Mouse (Mus musculus) cerebellum, postnatal 25 days (tissue): ENCODE results near the gene Plek2.

Experiments used
- DNase-seq, 2 experiments: peaks; one replicate each; pipeline ENCODE4 v3.0.0; 2021; ENCODE audit warnings: mixed read lengths in 2 of 2

Gene Plek2

DNA sequence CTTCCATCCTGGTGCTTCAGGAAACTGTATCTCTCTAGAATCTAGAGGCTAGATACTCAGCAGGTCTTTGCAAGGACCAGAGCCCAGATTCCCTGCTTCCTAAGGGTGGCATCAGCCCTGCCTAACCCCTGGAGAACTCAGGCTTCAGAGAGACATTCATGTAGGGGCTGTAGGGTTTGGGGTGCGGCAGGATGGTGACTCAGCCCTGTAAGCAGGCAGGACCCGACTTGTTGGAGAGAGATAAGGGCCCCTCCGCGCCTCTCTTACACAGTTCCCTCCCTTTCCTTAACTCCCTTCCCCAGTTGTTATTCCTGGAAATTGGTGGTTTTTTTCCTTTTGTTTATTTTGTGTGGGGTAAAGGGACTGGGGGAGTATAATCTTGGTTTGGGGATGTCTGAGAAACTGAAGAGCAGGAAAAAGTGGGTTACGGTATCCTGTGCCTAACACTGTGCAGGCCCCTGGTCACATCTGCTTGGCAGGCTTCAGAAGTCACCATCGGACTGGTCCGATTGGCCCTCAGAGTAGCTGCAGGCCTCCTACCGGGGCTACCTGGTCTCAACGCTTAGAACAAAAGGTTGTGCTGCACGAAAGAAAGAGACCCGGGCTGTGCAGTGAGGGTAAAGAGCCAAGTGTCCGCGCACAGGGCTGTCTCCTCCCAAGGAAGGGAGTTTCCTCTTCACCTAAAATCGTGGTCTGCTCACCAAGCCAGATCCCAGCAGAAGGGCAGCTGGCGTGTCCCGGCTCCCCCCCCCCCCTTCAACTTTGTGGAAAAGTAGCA, 4.1 kb upstream of the Plek2 start:
- DNase-seq, result no peak

DNA sequence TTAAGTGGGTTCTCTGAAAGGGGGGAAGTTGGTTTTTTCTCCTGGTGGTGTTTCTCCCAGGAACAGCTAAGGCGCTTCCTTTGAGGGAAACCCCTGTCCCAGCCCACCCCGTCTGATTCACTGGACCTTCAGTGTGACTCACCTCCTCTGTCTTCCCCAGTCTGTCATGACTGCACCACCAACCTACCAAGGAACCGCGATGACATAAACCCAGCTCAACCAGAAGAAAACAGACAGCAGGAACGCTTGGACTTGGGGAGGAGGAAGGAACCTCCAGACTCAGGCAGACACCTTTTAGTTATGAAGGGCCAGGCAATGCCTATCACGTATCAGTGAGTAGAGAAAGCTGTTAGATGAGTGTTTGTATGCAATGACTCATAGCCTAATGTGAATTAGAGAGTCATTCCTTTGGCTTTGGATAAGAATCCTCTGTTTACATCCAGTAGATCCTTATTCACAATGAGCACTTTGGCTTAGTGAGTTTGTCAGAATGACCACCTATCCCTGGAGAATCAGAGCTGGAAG, 1.4 kb upstream of the Plek2 start:
- DNase-seq, result no peak

DNA sequence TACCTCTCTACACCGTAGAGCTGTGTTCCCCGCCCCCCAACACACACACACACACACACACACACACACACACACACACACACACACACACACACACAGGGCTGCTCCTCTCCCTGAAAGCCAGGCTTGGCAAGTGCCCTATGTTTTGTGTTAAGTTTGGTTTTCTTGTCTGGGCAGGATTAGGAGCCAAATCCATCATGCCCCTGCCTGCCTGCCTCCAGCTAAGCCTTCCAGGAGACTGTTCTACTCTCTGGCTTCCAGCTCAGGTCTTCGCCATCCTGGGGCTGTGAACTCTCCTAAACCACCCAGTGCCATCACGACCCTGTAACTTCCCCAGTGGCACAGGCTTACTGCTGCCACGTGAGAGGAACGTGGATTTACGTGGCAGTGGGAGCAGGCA, 2.3 kb downstream of the Plek2 start:
- DNase-seq, result no peak

DNA sequence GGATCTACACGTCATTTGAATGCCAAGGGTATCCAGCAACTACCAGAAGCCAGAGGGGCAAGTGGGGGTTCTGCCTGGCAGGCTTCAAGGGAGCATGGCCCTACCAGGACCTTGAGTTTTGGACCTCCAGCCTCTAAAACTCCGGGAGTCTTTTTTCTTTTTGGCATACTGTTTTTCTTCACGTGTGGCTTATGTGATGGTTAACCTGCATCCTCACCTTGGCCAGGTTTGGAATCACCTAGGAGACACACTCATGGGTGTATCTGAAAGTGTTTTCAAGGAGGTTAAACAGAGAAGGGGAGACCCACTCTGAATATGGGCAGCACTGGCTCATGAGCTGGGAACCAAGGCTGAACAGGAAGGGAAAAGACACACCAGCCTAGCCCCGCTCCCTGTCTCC, 3.5 kb downstream of the Plek2 start:
- DNase-seq, result no peak

DNA sequence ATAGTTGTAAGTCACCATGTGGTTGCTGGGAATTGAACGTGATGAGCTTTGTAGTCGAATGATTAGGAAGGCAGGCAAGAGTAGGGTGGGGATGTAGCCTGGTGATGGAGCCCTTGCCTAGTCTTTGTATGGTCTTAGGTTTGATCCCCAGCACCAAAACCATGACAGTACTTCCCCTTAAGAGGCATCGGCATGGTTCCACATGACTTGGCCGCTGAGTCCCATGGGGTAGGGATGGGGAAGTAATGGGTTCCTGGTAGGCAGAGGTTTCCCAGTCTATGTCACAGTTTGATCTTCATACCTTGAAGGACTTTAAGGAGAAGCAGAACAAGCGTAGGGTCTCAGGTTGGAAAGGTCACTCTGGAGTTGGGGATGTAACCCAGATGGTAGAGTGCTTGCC, 5.3 kb downstream of the Plek2 start:
- DNase-seq, result no peak

DNA sequence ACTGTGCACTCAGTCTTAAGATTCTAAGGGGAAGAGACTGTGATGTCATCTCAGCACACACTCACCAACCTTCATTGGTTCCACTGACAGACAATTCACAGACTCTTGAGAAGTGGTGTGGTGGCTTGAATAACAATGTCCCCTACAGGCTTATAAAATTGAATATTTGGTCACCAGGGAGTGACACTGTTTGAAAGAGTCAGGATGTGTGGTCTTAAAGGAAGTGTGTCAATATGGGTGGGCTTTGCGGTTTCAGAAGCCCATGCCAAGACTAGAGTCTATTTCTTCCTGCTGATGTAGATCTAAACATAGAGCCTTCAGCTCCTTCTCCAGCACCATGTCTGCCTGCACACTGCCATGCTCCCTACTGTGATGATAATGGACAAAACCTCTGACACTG, 8.9 kb downstream of the Plek2 start:
- no peak for DNase-seq

DNA sequence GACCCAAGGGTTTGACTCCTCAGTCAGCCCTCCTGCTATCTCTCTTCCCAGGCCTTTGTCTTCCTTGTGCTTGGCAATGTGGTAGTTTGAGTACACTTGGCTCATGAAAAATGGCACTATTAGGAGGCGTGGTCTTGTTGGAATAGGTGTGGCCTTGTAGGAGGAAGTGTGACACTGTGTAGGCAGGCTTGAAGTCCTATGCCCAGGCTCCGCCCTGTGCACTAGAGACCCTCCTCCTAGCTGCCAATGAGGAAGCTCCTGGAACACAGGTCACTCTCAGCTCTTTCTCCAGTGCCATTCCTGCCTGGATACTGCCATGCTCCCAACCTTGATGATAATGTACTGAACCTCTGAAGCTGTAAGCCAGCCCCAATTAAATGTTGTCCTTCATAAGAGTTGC, 15.6 kb downstream of the Plek2 start:
- no peak for DNase-seq

DNA sequence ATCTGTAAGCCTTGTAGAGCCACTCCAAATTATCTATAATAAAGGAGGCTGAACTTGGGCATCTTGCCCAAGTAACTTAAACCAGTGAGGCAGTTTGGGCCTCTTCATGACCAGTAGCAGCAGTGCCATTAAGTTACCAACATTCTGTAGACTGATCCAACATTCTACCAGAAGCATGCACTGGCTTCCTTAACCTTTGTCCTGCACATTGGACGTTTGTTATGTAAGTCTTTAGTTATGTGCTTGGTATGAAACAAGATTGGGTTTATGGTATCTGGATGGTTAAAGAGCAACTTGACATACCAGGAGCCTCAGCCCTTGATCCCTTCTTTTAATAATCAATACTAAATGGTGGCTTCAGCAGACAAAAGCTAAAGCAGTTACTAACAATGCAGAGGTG, 16.7 kb downstream of the Plek2 start:
- DNase-seq, result no peak

DNA sequence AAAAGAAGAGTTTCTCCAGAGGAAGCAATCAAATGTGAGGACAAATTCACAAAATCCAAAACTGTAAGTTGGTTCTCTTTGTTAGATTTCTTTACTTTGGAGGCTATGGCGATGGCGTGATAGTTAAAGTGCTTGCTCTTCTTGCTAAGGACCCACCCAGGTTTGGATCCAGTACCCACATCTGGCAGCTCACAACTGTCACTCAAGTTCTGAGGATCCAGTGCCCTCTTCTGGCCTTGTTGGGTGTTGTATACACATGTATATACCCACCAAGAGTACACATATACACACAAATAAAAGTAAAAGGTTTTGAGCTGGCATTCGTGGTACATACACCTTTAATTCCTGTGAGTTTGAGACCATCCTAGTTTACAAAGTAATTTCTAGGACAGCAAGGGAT, 32.2 kb downstream of the Plek2 start:
- DNase-seq, result no peak

DNA sequence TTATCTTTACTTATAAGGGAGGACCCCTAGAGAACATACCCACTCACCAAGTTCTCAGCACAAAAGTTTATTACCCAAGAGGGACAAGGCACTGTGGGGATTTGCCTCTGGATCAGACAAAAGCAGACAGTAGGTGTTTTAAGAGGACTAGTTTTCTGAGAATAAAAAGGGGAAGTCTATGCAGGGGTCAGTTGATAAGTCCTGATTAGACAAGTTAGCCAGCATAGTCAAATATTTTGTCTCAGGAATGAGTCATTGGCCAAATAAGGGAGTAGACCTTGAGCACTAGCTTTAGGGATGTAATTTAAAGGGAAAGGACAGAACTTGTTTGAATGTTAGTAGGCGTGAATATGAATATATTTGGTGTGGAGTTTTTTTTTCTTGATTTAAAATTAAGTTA, 38.6 kb downstream of the Plek2 start:
- no peak for DNase-seq

DNA sequence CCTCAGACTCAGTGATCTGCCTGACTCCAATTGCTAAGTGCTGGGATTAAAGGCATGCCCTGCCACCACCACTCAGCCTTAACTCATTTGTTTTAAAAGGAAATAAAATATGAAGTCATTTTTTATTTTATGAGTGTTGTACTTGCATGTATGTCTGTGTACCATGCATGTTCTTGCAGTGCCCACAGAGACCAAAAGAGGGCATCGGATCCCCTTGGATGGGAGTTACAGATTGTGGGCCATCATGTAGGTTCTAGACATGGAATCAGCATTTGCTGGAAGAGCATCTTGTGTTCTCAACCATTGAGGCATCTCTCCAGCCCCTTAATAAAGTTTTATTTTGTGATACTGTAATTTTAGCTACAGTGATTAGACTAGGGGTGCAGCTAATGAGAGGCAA, 41.3 kb downstream of the Plek2 start:
- peak; percentile 12 to 31 for DNase-seq

DNA sequence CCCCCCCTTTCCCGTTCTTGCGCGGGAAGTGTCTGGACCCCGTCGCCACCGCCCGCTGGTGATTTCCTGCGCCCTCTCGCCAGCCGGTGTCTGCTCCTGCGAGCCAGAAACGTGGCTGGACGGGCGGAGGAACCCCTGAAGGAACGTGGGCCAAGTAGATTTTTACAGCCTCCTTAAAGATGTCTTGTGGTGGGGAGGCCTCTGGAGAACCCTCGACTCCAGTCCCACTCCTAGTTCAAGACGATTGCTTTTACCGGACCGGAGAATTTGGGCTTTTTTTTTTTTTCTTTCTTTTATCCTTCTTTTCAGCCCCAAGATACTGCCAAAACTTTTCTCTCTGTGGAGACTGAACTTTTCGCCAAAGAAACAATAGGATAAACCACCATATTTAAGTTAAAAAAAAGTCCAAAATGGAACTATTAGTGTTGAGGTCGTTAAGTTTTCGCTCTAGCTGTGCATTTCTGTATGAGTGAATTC, 44.5 kb downstream of the Plek2 start:
- DNase-seq, result no peak

DNA sequence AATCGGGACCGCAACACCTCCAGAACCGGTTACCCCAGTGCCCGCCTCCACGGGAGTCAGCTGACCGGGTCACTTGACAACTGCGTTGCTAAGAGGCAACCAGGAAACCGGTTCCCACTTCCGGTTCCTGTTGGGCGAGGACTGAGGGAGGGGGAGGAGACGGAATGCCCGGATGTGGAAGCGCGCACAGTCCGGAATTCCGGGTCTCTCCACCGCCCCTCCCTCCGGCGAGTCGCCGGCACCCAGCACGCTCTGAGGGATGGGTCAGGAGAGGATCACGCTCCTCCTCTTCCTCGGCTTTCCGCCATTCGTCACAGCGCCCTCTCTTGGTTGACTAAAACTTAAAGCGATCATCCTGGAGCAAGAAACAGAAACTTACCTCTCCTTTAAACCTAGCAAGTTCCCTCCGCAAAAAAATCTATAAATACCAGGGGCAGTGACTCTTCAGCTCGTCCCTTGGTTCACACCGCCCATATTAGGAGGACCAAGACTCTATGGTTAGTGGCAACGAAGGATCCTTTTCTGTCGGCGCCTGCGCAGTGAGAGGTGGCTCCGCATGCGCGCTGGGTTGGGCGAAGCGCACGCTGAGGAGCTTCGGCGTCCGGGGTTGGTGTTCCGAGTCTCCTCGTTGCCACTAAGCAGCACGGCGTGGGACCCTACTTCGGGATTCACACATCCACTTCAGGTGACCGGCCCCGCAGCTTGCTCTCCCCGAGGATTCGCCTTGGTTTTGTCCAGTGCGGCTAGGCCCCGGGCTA, 45.1 kb downstream of the Plek2 start, which contains the start of the genes Atp6v1d and Eif2s1:
Atp6v1d (minus strand) TSS at position 143 of the 758 bp plus-strand sequence.
Eif2s1 (plus strand) TSS at position 324 of the 758 bp plus-strand sequence.
- DNase-seq, result peak; percentile 98 to 99

DNA sequence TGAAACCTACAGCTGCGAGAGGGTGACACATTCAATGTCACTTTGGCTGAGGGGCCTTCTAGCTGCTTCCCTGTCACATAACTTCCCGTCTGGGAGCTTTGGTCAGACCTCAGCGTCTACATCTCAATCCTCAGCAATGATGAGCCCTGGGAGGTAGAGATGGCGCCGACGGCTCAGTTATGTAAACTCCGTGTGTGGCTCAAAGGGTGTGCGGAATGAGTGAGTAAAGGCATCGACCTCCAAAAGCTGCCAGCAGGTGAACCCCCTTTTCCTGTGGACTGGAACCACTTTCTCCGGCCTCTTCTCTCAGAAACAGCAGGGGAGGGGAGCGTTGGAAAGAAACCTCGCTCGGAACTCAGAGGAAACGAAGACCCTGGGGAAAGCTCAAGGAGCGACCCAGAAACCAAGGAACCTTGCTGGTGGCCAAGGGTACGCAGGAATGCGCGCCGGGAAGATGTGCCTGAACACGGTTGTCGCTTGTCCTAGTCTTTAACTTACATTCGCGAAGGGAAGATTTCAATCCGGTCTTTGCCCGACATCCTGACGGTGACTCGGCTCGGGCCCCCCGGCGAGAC, 45.8 kb downstream of the Plek2 start:
- DNase-seq, result peak in 1 of 2 experiments; percentile 55

DNA sequence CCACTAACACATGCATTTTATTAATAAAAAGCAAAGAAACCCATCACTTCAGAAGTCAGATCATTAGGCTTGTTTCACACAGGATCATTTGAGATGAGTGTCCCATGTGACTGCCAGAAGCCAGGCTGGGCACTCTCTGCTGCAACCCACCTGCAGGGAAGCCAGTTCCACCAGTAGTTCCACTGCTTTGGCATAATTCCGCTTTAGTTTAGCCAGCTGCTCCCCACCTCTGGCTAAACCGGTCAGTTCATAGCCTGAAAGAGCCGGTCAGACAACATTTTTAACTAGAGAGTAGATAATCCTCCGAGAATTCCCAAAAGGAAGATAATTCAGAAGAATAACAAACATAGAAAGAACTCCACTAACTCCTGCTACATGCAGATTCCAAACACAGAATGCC, 58.5 kb downstream of the Plek2 start:
- DNase-seq, result no peak

DNA sequence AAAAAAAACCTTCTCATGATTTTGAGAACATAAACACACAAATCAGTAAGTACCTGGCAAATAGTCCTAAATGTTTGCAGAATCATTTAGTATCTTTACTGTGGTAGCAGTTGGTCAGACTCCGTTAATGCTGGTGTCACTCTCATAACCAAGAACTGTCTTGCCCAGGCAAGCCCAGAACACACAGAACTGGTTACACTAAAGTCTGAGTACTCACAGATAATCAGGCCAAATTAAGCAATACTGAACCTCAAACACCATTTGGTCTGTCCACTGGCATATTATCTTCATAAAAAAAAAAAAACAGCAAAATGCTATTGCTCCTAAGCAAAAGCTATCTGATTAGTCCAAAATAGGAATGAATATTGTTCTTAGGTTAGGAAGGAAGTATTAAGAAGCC, 64.3 kb downstream of the Plek2 start:
- DNase-seq, result no peak

DNA sequence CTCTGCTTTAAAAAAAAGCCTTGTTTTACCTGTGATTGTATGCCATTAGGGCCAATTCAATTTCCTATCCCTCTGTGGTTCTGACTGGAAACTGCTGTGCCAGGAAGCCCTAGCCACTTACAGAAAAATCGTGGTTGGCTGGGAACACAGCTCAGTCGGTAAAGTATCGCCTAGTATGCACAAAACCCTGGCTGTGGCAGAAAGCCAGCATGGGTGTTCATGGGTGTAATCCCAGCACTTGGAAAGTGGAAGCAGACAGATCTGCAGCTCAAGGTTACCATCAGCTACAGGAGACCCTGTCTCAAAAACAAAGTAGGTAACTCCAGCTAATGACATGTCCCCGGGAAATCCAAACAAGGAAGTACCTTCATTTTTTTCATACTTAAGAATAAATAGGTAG, 66.9 kb downstream of the Plek2 start:
- DNase-seq, result peak; percentile 12 to 32
